Mouse (Mus musculus) neural tube, embryonic 12.5 days (tissue): Measurements from ENCODE around the gene Hap1. TPM values are rescaled to one million over a fixed set of nuclear protein-coding genes. Genes with fewer than 3 reads are reported as not detected.

Source experiments
- ATAC-seq: fragments of 200-750 bp; cut with Nextera tagmentation; 2 replicates; pipeline ENCODE4 v1.8.0; 2017; ENCODE audit warnings: low read depth, mild to moderate bottlenecking, moderate TSS enrichment, moderate library complexity; ENCODE audit not compliant: low FRiP score
- H3K27ac ChIP-seq: fragments of 300-500 bp; sonication (generic); 2 replicates; pipeline ENCODE4 v1.5.1; 2016
- H3K27me3 ChIP-seq: fragments of 300-500 bp; sonication (generic); replicated peaks from 2 replicates; pipeline ENCODE4 v1.6.1; 2016; ENCODE audit warnings: mild to moderate bottlenecking
- H3K36me3 ChIP-seq: fragments of 300-500 bp; sonication (generic); 2 replicates; pipeline ENCODE4 v1.6.1; 2016; ENCODE audit warnings: mild to moderate bottlenecking
- H3K4me1 ChIP-seq: fragments of 300-500 bp; sonication (generic); 2 replicates; pipeline ENCODE4 v1.6.1; 2016
- H3K4me2 ChIP-seq: fragments of 300-500 bp; sonication (generic); replicated peaks from 2 replicates; pipeline ENCODE4 v1.6.1; 2016; ENCODE audit warnings: mild to moderate bottlenecking
- H3K4me3 ChIP-seq: fragments of 300-500 bp; sonication (generic); 2 replicates; pipeline ENCODE4 v1.5.1; 2016
- H3K9ac ChIP-seq: fragments of 300-500 bp; sonication (generic); 2 replicates; pipeline ENCODE4 v1.6.1; 2016; ENCODE audit warnings: mild to moderate bottlenecking
- H3K9me3 ChIP-seq: fragments of 300-500 bp; sonication (generic); 2 replicates; pipeline ENCODE4 v1.6.1; 2016; ENCODE audit warnings: mild to moderate bottlenecking
- WGBS: fragments of 180-500 bp; shearing (Covaris S2); methylation state at CpG from one replicate; pipeline ENCODE4 v1.1.7; 2016; 5-methylcytosine and 5-hydroxymethylcytosine counted together
- polyA plus RNA-seq: library from polyadenylated mRNA; unstranded; fragments of >200 nt; fragmentation: Nextera tagmentation; extraction: Ambion mirVana; gene quantifications from 2 replicates; pipeline ENCODE4 v1.2.1, GENCODE M21; 2016

Hap1 gene
- polyA plus RNA-seq, 1 experiment from 2014 or later, result 39.9 TPM

- Histone ChIP-seq H3K4me3 (no peak overlapping the region), H3K9me3 (no peaks in the 10 kb centered on the region), H3K4me2 (no peak overlapping the region), H3K27ac (no peak overlapping the region), H3K4me1 (no peaks in the 10 kb centered on the region), H3K36me3 (no peaks in the 10 kb centered on the region), H3K9ac (no peak overlapping the region), H3K27me3 (no peaks in the 10 kb centered on the region)
- ATAC-seq, result no peak
- 89% methylated on average over 5 of the region's 5 CpGs for WGBS
These were observed 54.6 kb downstream of the Hap1 start for GRCm38 (mm10) chr11:100301292-100301691.

DNA sequence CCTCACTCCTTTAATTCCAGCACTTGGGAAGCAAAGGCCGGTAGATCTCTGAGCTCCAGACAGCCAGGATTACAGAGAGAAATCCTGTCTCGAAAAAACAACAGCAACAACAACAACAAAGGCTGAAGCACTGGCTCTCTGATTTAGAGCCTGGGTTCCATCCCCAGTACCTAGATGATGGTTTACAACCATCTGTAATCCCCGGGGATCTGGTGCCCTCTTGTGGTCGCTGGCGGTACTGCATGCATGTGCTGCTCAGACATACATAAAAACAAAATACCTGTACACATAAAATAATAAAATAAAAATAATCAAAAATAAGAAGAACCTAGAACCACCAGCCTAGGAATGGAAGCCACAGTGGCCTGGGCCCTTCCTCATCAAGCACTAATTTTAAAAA is 55.6 kb downstream of the Hap1 start:
- H3K27ac ChIP-seq, result no peak overlapping the region
- H3K4me1 ChIP-seq, result no peaks in the 10 kb centered on the region
- H3K9ac ChIP-seq, result no peak overlapping the region
- H3K4me2 ChIP-seq, result no peak overlapping the region
- H3K27me3 ChIP-seq, result no peaks in the 10 kb centered on the region
- H3K4me3 ChIP-seq, result no peak overlapping the region
- no peak for ATAC-seq
- 9% methylated on average over 5 of the region's 5 CpGs for WGBS
- no peaks in the 10 kb centered on the region for H3K36me3 ChIP-seq
- H3K9me3 ChIP-seq, result no peaks in the 10 kb centered on the region

GRCm38 (mm10) chr11:100298274-100299036 is 57.5 kb downstream of the Hap1 start:
- peak overlapping the region; percentile 45 for H3K4me2 ChIP-seq
- H3K27ac ChIP-seq, result no peak overlapping the region
- no peak overlapping the region for H3K9ac ChIP-seq
- H3K36me3 ChIP-seq, result no peaks in the 10 kb centered on the region
- H3K27me3 ChIP-seq, result no peaks in the 10 kb centered on the region
- ATAC-seq, result peak; percentile 54; the same call in 1 of the 2 replicates
- no peak overlapping the region for H3K4me3 ChIP-seq
- no peaks in the 10 kb centered on the region; the same call in 1 of the 2 replicates for H3K4me1 ChIP-seq
- WGBS, result 22% methylated on average over 18 of the region's 18 CpGs
- no peaks in the 10 kb centered on the region for H3K9me3 ChIP-seq

GRCm38 (mm10) chr11:100297801-100298200 is 58.1 kb downstream of the Hap1 start:
- 45% methylated on average over 5 of the region's 5 CpGs for whole genome bisulfite sequencing
- peaks cover 4% of the 10 kb centered on the region for H3K4me1 ChIP-seq
- H3K36me3 ChIP-seq, result no peaks in the 10 kb centered on the region
- H3K27ac ChIP-seq, result no peak overlapping the region
- no peaks in the 10 kb centered on the region for H3K9me3 ChIP-seq
- no peak overlapping the region for H3K9ac ChIP-seq
- H3K4me2 ChIP-seq, result peak overlapping the region; percentile 45
- no peaks in the 10 kb centered on the region for H3K27me3 ChIP-seq
- no peak for ATAC-seq
- no peak overlapping the region for H3K4me3 ChIP-seq

Other genes starting within 250 kb of the Hap1 start
- gene Krt13, start 234.6 kb downstream of the Hap1 start, polyA plus RNA-seq, result 0.23 and 0.52 TPM in 2 replicates
- 8.0 and 8.5 TPM in 2 replicates for gene Krt15, start 220.2 kb downstream of the Hap1 start, polyA plus RNA-seq
- 3.4 and 3.7 TPM in 2 replicates for gene Krt19, start 207.5 kb downstream of the Hap1 start, polyA plus RNA-seq
- gene Krt9, start 162.9 kb downstream of the Hap1 start, polyA plus RNA-seq, result 0.11 TPM in 1 of 2 replicates, not detected in the other
- 10.5 and 11.6 TPM in 2 replicates for gene Krt14, start 148.6 kb downstream of the Hap1 start, polyA plus RNA-seq
- gene Krt16, start 107.2 kb downstream of the Hap1 start, polyA plus RNA-seq, result not detected in 2 replicates
- 2.7 TPM in 2 replicates for gene Krt17, start 95.1 kb downstream of the Hap1 start, polyA plus RNA-seq
- not detected in 2 replicates for gene Krt42, start 86.3 kb downstream of the Hap1 start, polyA plus RNA-seq
- gene Eif1, start 36.2 kb downstream of the Hap1 start, polyA plus RNA-seq, result 1,410 and 1,478 TPM in 2 replicates
- gene Gast, start 21.7 kb downstream of the Hap1 start, polyA plus RNA-seq, result not detected in 2 replicates
- gene Jup, start 41.6 kb upstream of the Hap1 start, polyA plus RNA-seq, result 71.5 and 81.0 TPM in 2 replicates
- 25.6 and 26.7 TPM in 2 replicates for gene P3h4, start 58.7 kb upstream of the Hap1 start, polyA plus RNA-seq
- 41.8 and 46.9 TPM in 2 replicates for gene Fkbp10, start 59.6 kb upstream of the Hap1 start, polyA plus RNA-seq
- gene Nt5c3b, start 85.7 kb upstream of the Hap1 start, polyA plus RNA-seq, result 101 and 105 TPM in 2 replicates
- gene Klhl10, start 85.8 kb upstream of the Hap1 start, polyA plus RNA-seq, result 0.76 and 1.1 TPM in 2 replicates
- 12.3 and 12.4 TPM in 2 replicates for gene Klhl11, start 116.6 kb upstream of the Hap1 start, polyA plus RNA-seq
- gene Acly, start 171.9 kb upstream of the Hap1 start, polyA plus RNA-seq, result 356 and 377 TPM in 2 replicates
- gene Ttc25, start 189.5 kb upstream of the Hap1 start, polyA plus RNA-seq, result 1.5 and 1.6 TPM in 2 replicates
- 33.2 and 33.6 TPM in 2 replicates for gene Cnp, start 218.8 kb upstream of the Hap1 start, polyA plus RNA-seq